Mouse (Mus musculus) cortical plate, adult 2 months (tissue): Measurements from ENCODE around the gene Lrp10.
A peak's percentile ranks its signal among the peaks of the same experiment; 100 is the strongest.

Experiments used
- CTCF ChIP-seq: fragments of 200-500 bp; IDR thresholded peaks from 2 replicates; pipeline ENCODE4 v1.5.1; 2011; ENCODE audit warnings: mild to moderate bottlenecking, control low read depth, low read length; ENCODE audit not compliant: insufficient read depth; ENCODE audit errors: extremely low read depth
- POLR2A ChIP-seq: fragments of 200-500 bp; IDR thresholded peaks from 2 replicates; pipeline ENCODE4 v1.6.1; 2011; ENCODE audit warnings: mild to moderate bottlenecking, low read length, control low read depth; ENCODE audit not compliant: insufficient read depth; ENCODE audit errors: extremely low read depth

- TF ChIP-seq CTCF (peak; percentile 81), POLR2A (no peak)
Measured at GRCm38 (mm10) chr14:54494234-54494633, 30.3 kb downstream of the Lrp10 start.
